Mouse (Mus musculus) forebrain, embryonic 16.5 days (tissue): Measurements from ENCODE around the gene Olfr951. TPM values are rescaled to one million over a fixed set of nuclear protein-coding genes. Genes with fewer than 3 reads are reported as not detected.

Experiments
- ATAC-seq: fragments of 200-750 bp; cut with Nextera tagmentation; 2 replicates; pipeline ENCODE4 v1.8.0; 2017; ENCODE audit warnings: mild to moderate bottlenecking, moderate library complexity
- H3K27ac ChIP-seq: fragments of 300-500 bp; sonication (generic); 2 replicates; pipeline ENCODE4 v1.5.1; 2014; ENCODE audit warnings: low read length, control low read depth
- H3K27me3 ChIP-seq: fragments of 300-500 bp; sonication (generic); replicated peaks from 2 replicates; pipeline ENCODE4 v1.6.1; 2014; ENCODE audit warnings: low read length; ENCODE audit not compliant: control insufficient read depth, insufficient read depth
- H3K36me3 ChIP-seq: fragments of 300-500 bp; sonication (generic); 2 replicates; pipeline ENCODE4 v1.6.1; 2014; ENCODE audit not compliant: control insufficient read depth, insufficient read depth
- H3K4me1 ChIP-seq: fragments of 300-500 bp; sonication (generic); replicated peaks from 2 replicates; pipeline ENCODE4 v1.6.1; 2014; ENCODE audit warnings: low read length; ENCODE audit not compliant: control insufficient read depth, insufficient read depth
- H3K4me2 ChIP-seq: fragments of 300-500 bp; sonication (generic); 2 replicates; pipeline ENCODE4 v1.6.1; 2014; ENCODE audit warnings: mild to moderate bottlenecking, low read length, control low read depth
- H3K4me3 ChIP-seq: fragments of 300-500 bp; sonication (generic); replicated peaks from 2 replicates; pipeline ENCODE4 v1.5.1; 2014; ENCODE audit warnings: mild to moderate bottlenecking, low read length, control low read depth
- H3K9ac ChIP-seq: fragments of 300-500 bp; sonication (generic); replicated peaks from 2 replicates; pipeline ENCODE4 v1.6.1; 2014; ENCODE audit warnings: low read depth, low read length, control low read depth
- H3K9me3 ChIP-seq: fragments of 300-500 bp; sonication (generic); 2 replicates; pipeline ENCODE4 v1.6.1; 2016; ENCODE audit warnings: low read length; ENCODE audit not compliant: control insufficient read depth
- WGBS: fragments of 180-500 bp; shearing (Covaris S2); extraction: QIAGEN DNeasy Blood & Tissue Kit; methylation state at CpG from one replicate; pipeline ENCODE4 v1.1.7; 2014; 5-methylcytosine and 5-hydroxymethylcytosine counted together
- polyA plus RNA-seq: library from polyadenylated mRNA; unstranded; fragments of >200 nt; fragmentation: Nextera tagmentation; extraction: Ambion mirVana; gene quantifications from 2 replicates; pipeline ENCODE4 v1.2.1, GENCODE M21; 2015

Olfr951 gene
- polyA plus RNA-seq, result not detected in 2 replicates

GRCm38 (mm10) chr9:39387110-39387509, at the start of gene Olfr951:
TSS of gene Olfr951 (plus strand) at chr9:39387410.
- Histone ChIP-seq H3K4me2 (no peak within 1 kb of the TSS), H3K36me3 (no peaks in the 10 kb centered on the region), H3K9me3 (no peaks in the 10 kb centered on the region), H3K4me3 (no peak within 1 kb of the TSS), H3K9ac (no peak within 1 kb of the TSS), H3K4me1 (no peaks in the 10 kb centered on the region), H3K27me3 (no peaks in the 10 kb centered on the region), H3K27ac (no peak within 1 kb of the TSS)
- 97% methylated on average over 2 of the region's 2 CpGs for WGBS
- no peak for ATAC-seq

- Histone ChIP-seq H3K4me3 (no peak within 1 kb of the TSS), H3K27me3 (no peaks in the 10 kb centered on the region), H3K4me1 (no peaks in the 10 kb centered on the region), H3K27ac (no peak within 1 kb of the TSS), H3K36me3 (no peaks in the 10 kb centered on the region), H3K9me3 (no peaks in the 10 kb centered on the region), H3K4me2 (no peak within 1 kb of the TSS), H3K9ac (no peak within 1 kb of the TSS)
- no peak for ATAC-seq
Observed at GRCm38 (mm10) chr9:39427048-39427447, 39.8 kb downstream of the Olfr951 start, which contains the start of gene Olfr952. TSS of gene Olfr952 (minus strand) at chr9:39427148.

Other genes starting within 250 kb of the Olfr951 start
- not detected in 2 replicates for gene Olfr943, start 221.1 kb upstream of the Olfr951 start, polyA plus RNA-seq
- not detected in 2 replicates for gene Olfr944, start 185.5 kb upstream of the Olfr951 start, polyA plus RNA-seq
- not detected in 2 replicates for gene Olfr1537, start 137.4 kb upstream of the Olfr951 start, polyA plus RNA-seq
- not detected in 2 replicates for gene Olfr945, start 110.6 kb upstream of the Olfr951 start, polyA plus RNA-seq
- not detected in 2 replicates for gene Olfr948, start 61.4 kb upstream of the Olfr951 start, polyA plus RNA-seq
- gene Olfr952, start 39.7 kb downstream of the Olfr951 start, polyA plus RNA-seq, result not detected in 2 replicates
- gene Olfr954, start 69.3 kb downstream of the Olfr951 start, polyA plus RNA-seq, result not detected in 2 replicates
- not detected in 2 replicates for gene Olfr955, start 84.5 kb downstream of the Olfr951 start, polyA plus RNA-seq
- gene Olfr44, start 106.6 kb downstream of the Olfr951 start, polyA plus RNA-seq, result not detected in 2 replicates
- not detected in 2 replicates for gene Olfr957, start 128.4 kb downstream of the Olfr951 start, polyA plus RNA-seq
- not detected in 2 replicates for gene Olfr958, start 166.6 kb downstream of the Olfr951 start, polyA plus RNA-seq
- gene Olfr959, start 188.2 kb downstream of the Olfr951 start, polyA plus RNA-seq, result not detected in 2 replicates
- 36.8 and 73.0 TPM in 2 replicates for gene AW551984, start 217.0 kb downstream of the Olfr951 start, polyA plus RNA-seq
- gene Olfr148, start 223.2 kb downstream of the Olfr951 start, polyA plus RNA-seq, result not detected in 2 replicates
- gene Olfr960, start 234.0 kb downstream of the Olfr951 start, polyA plus RNA-seq, result not detected in 2 replicates